Mouse (Mus musculus): Measurements from ENCODE around the gene Prkcz. TPM values are rescaled to one million over a fixed set of nuclear protein-coding genes. Genes with fewer than 3 reads are reported as not detected.
"Not testable (repeated sequence)": the region's sequence is repeated elsewhere in the genome, so short reads cannot be mapped to it uniquely, and the experiment has no call there.

The Prkcz gene
- polyA plus RNA-seq, 1 experiment from 2014 or later: 9.2 TPM

- Histone ChIP-seq H3K27ac (peak overlapping the region; percentile 98), H3K9ac (peak overlapping the region; percentile 70), H3K9me3 (peaks cover 4% of the 10 kb centered on the region; the same call in 1 of the 2 replicates), H3K27me3 (no peaks in the 10 kb centered on the region), H3K4me3 (peak overlapping the region; percentile 56), H3K4me2 (replicated peaks) (peak overlapping the region; percentile 68), H3K4me1 (peaks cover 49% of the 10 kb centered on the region), H3K36me3 (peaks cover 13% of the 10 kb centered on the region)
- 0% methylated on average over 9 of the region's 9 CpGs for WGBS
- peak; percentile 74 for ATAC-seq (ENCODE audit: low FRiP score, low read depth)
These were observed 111.9 kb downstream of the Prkcz start for GRCm38 (mm10) chr4:155249257-155249647.

GRCm38 (mm10) chr4:155248054-155248453, 113.1 kb downstream of the Prkcz start:
- H3K9me3 ChIP-seq; H3K27me3 ChIP-seq; H3K27ac ChIP-seq; ATAC-seq (ENCODE audit: low FRiP score, low read depth); H3K9ac ChIP-seq; H3K36me3 ChIP-seq; H3K4me2 ChIP-seq (replicated peaks); H3K4me3 ChIP-seq: not testable (repeated sequence)
- H3K4me1 ChIP-seq: peaks cover 45% of the 10 kb centered on the region
- WGBS: 96% methylated on average over 3 of the region's 3 CpGs

- H3K36me3 ChIP-seq: no peaks in the 10 kb centered on the region
- H3K4me1 ChIP-seq: peaks cover 35% of the 10 kb centered on the region
- 63% methylated on average over 12 of the region's 12 CpGs for WGBS
- H3K4me2 ChIP-seq (replicated peaks): peak overlapping the region; percentile 14; the same call in 1 of the 2 replicates
- ATAC-seq (ENCODE audit: low FRiP score, low read depth): no peak
- H3K9me3 ChIP-seq: peaks cover 4% of the 10 kb centered on the region; the same call in 1 of the 2 replicates
- H3K4me3 ChIP-seq: no peak overlapping the region
- H3K9ac ChIP-seq: peak overlapping the region; percentile 43
- H3K27me3 ChIP-seq: no peaks in the 10 kb centered on the region
- peak overlapping the region; percentile 61 for H3K27ac ChIP-seq
These were observed 114.5 kb downstream of the Prkcz start for GRCm38 (mm10) chr4:155246691-155247105.

- Histone ChIP-seq H3K27me3 (no peaks in the 10 kb centered on the region), H3K4me2 (replicated peaks) (no peak overlapping the region), H3K9ac (peak overlapping the region; percentile 43), H3K27ac (peak overlapping the region; percentile 61; the same call in 1 of the 2 replicates), H3K36me3 (no peaks in the 10 kb centered on the region), H3K4me1 (peaks cover 30% of the 10 kb centered on the region), H3K4me3 (no peak overlapping the region), H3K9me3 (peaks cover 4% of the 10 kb centered on the region; the same call in 1 of the 2 replicates)
- 50% methylated on average over 6 of the region's 6 CpGs for WGBS
- no peak for ATAC-seq (ENCODE audit: low FRiP score, low read depth)
These were observed 115.2 kb downstream of the Prkcz start for GRCm38 (mm10) chr4:155245770-155246492.

- Histone ChIP-seq H3K9me3 (peaks cover 4% of the 10 kb centered on the region; the same call in 1 of the 2 replicates), H3K4me2 (replicated peaks) (no peak overlapping the region), H3K4me3 (no peak overlapping the region), H3K4me1 (peaks cover 32% of the 10 kb centered on the region), H3K36me3 (no peaks in the 10 kb centered on the region), H3K27me3 (no peaks in the 10 kb centered on the region), H3K27ac (no peak overlapping the region), H3K9ac (no peak overlapping the region)
- no peak for ATAC-seq (ENCODE audit: low FRiP score, low read depth)
- 84% methylated on average over 12 of the region's 12 CpGs for WGBS
These were observed 117.9 kb downstream of the Prkcz start for GRCm38 (mm10) chr4:155243233-155243632.

- Histone ChIP-seq H3K4me3 (no peak overlapping the region), H3K4me1 (peaks cover 41% of the 10 kb centered on the region), H3K9me3 (no peaks in the 10 kb centered on the region), H3K9ac (no peak overlapping the region), H3K4me2 (replicated peaks) (no peak overlapping the region), H3K27me3 (no peaks in the 10 kb centered on the region), H3K36me3 (no peaks in the 10 kb centered on the region), H3K27ac (no peak overlapping the region)
- no peak for ATAC-seq (ENCODE audit: low FRiP score, low read depth)
- 92% methylated on average over 5 of the region's 5 CpGs for WGBS
These were observed 118.9 kb downstream of the Prkcz start for GRCm38 (mm10) chr4:155242292-155242691.

GRCm38 (mm10) chr4:155241789-155242188, 119.4 kb downstream of the Prkcz start:
- WGBS: 73% methylated on average over 9 of the region's 9 CpGs
- no peak for ATAC-seq (ENCODE audit: low FRiP score, low read depth)

GRCm38 (mm10) chr4:155239494-155239893, 121.7 kb downstream of the Prkcz start:
- Histone ChIP-seq H3K9ac (no peak overlapping the region), H3K4me1 (peaks cover 48% of the 10 kb centered on the region), H3K9me3 (no peaks in the 10 kb centered on the region), H3K36me3 (no peaks in the 10 kb centered on the region), H3K27me3 (no peaks in the 10 kb centered on the region), H3K27ac (no peak overlapping the region), H3K4me2 (replicated peaks) (no peak overlapping the region), H3K4me3 (no peak overlapping the region)
- ATAC-seq (ENCODE audit: low FRiP score, low read depth): no peak
- WGBS: 45% methylated on average over 6 of the region's 6 CpGs

More at GRCm38 (mm10) chr4:155241789-155242188, 119.4 kb downstream of the Prkcz start:
- no peaks in the 10 kb centered on the region for H3K27me3 ChIP-seq
- no peak overlapping the region for H3K4me3 ChIP-seq
- no peak overlapping the region for H3K27ac ChIP-seq
- peaks cover 43% of the 10 kb centered on the region for H3K4me1 ChIP-seq
- no peak overlapping the region for H3K9ac ChIP-seq
- no peak overlapping the region for H3K4me2 ChIP-seq (replicated peaks)
- no peaks in the 10 kb centered on the region for H3K36me3 ChIP-seq
- H3K9me3 ChIP-seq: no peaks in the 10 kb centered on the region

GRCm38 (mm10) chr4:155238276-155238675, 122.9 kb downstream of the Prkcz start:
- 64% methylated on average over 5 of the region's 5 CpGs for WGBS
- no peak overlapping the region for H3K9ac ChIP-seq
- H3K27me3 ChIP-seq: no peaks in the 10 kb centered on the region
- peak overlapping the region; percentile 67; the same call in 1 of the 2 replicates for H3K27ac ChIP-seq
- H3K4me3 ChIP-seq: no peak overlapping the region
- no peak overlapping the region for H3K4me2 ChIP-seq (replicated peaks)
- peaks cover 61% of the 10 kb centered on the region for H3K4me1 ChIP-seq
- no peaks in the 10 kb centered on the region for H3K36me3 ChIP-seq
- no peak for ATAC-seq (ENCODE audit: low FRiP score, low read depth)
- no peaks in the 10 kb centered on the region for H3K9me3 ChIP-seq

- H3K4me3 ChIP-seq: no peak overlapping the region
- H3K4me1 ChIP-seq: peaks cover 72% of the 10 kb centered on the region
- ATAC-seq (ENCODE audit: low FRiP score, low read depth): no peak
- 66% methylated on average over 12 of the region's 12 CpGs for WGBS
- H3K27me3 ChIP-seq: no peaks in the 10 kb centered on the region
- peak overlapping the region; percentile 56 for H3K4me2 ChIP-seq (replicated peaks)
- no peaks in the 10 kb centered on the region for H3K9me3 ChIP-seq
- H3K27ac ChIP-seq: peak overlapping the region; percentile 98
- no peaks in the 10 kb centered on the region for H3K36me3 ChIP-seq
- 0 out of 2 replicates have a peak overlapping the region, but pooled peaks have one; percentile 58 for H3K9ac ChIP-seq
These were observed 124.3 kb downstream of the Prkcz start for GRCm38 (mm10) chr4:155236737-155237385.

- Histone ChIP-seq H3K27me3 (no peaks in the 10 kb centered on the region), H3K27ac (peak overlapping the region; percentile 98), H3K4me3 (peak overlapping the region; percentile 17), H3K36me3 (no peaks in the 10 kb centered on the region), H3K4me1 (peaks cover 81% of the 10 kb centered on the region), H3K9ac (peak overlapping the region; percentile 58), H3K4me2 (replicated peaks) (peak overlapping the region; percentile 56), H3K9me3 (no peaks in the 10 kb centered on the region)
- WGBS: 19% methylated on average over 18 of the region's 18 CpGs
- peak; percentile 58 for ATAC-seq (ENCODE audit: low FRiP score, low read depth)
These were observed 125.6 kb downstream of the Prkcz start for GRCm38 (mm10) chr4:155235311-155236119.
